In the genomic region with DNA sequence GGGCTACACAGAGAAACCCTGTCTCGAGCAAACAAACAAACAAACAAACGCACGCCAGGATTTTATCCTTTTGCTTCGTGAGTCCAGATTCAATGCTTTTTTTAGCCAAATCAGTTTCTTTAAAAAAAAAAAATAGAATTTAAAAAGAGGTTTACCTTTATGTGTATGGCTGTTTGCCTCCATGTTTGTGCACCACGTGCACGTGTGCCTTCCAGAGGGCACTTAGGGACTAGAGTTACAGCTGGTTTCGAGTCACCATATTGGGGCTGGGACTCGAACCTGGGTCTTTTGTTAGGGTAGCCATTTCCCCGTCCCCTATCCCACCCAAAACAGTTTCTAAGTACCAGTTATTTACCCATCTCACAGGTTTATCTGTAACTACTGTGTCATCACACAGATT, we compare ENCODE assay signal across 8 mouse cellular contexts. TPM values are rescaled to one million over a fixed set of nuclear protein-coding genes. Genes with fewer than 3 reads are reported as not detected.
DNase-seq lines count a peak whose midpoint lies in the region; ATAC-seq and TF ChIP-seq lines count a peak whose summit lies in the region.

No protein-coding gene starts in this region.

- H3K27ac ChIP-seq in lung, embryonic 14.5 days (ENCODE audit: low read depth), result peak overlapping the region; percentile 93
- peak overlapping the region; percentile 97 for H3K27ac ChIP-seq in embryonic facial prominence, embryonic 15.5 days (replicated peaks)
- no peak overlapping the region for H3K27ac ChIP-seq in intestine, embryonic 16.5 days (ENCODE audit: low read length)
- peak overlapping the region; percentile 95 for H3K27ac ChIP-seq in neural tube, embryonic 13.5 days (replicated peaks)

- H3K4me3 ChIP-seq in lung, embryonic 14.5 days (ENCODE audit: low read depth, low read length), result peak overlapping the region; percentile 85
- H3K4me3 ChIP-seq in embryonic facial prominence, embryonic 15.5 days (replicated peaks), result peak overlapping the region; percentile 93
- H3K4me3 ChIP-seq in intestine, embryonic 16.5 days (ENCODE audit: low read length), result peak overlapping the region; percentile 94
- H3K4me3 ChIP-seq in neural tube, embryonic 13.5 days, result peak overlapping the region; percentile 80

- 0 out of 2 replicates have a peak, but pooled peaks have one; percentile 4 for ATAC-seq in lung, embryonic 14.5 days (ENCODE audit: insufficient read depth)
- no peak for ATAC-seq in embryonic facial prominence, embryonic 15.5 days (ENCODE audit: insufficient number of reproducible peaks, low FRiP score, low TSS enrichment, low read depth)
- ATAC-seq in intestine, embryonic 16.5 days, result no peak
- peak; percentile 7; the same call in 1 of the 2 replicates for ATAC-seq in neural tube, embryonic 13.5 days (ENCODE audit: low read depth)

- DNase-seq in lung, embryonic 14.5 days, result no peak
- no peak for DNase-seq in lung, adult 18-20 months
- no peak for DNase-seq in thymus, postnatal 25 days
- no peak for DNase-seq in adrenal gland, adult 18-20 months (ENCODE audit: low spot score in 2 of 2)
- no peak for DNase-seq in adrenal gland, adult 8-10 months

- peaks cover 3% of the 10 kb centered on the region; the same call in 1 of the 2 replicates for H3K4me1 ChIP-seq in lung, embryonic 14.5 days (ENCODE audit: insufficient read depth)
- peaks cover 21% of the 10 kb centered on the region for H3K4me1 ChIP-seq in embryonic facial prominence, embryonic 15.5 days
- peaks cover 13% of the 10 kb centered on the region for H3K4me1 ChIP-seq in intestine, embryonic 16.5 days (ENCODE audit: control insufficient read depth, insufficient read depth, low read length)
- H3K4me1 ChIP-seq in neural tube, embryonic 13.5 days (replicated peaks), result peaks cover 24% of the 10 kb centered on the region

- H3K27me3 ChIP-seq in lung, embryonic 14.5 days (ENCODE audit: insufficient read depth, low read length), result no peaks in the 10 kb centered on the region
- no peaks in the 10 kb centered on the region for H3K27me3 ChIP-seq in embryonic facial prominence, embryonic 15.5 days
- H3K27me3 ChIP-seq in intestine, embryonic 16.5 days (replicated peaks; ENCODE audit: control insufficient read depth, insufficient read depth, low read length), result no peaks in the 10 kb centered on the region
- no peaks in the 10 kb centered on the region for H3K27me3 ChIP-seq in neural tube, embryonic 13.5 days

- no peak for TF ChIP-seq CTCF in lung, embryonic 14.5 days (IDR thresholded peaks at IDR 0.05; ENCODE audit: low read depth)

- H3K9me3 ChIP-seq in lung, embryonic 14.5 days (ENCODE audit: low read depth, low read length), result no peaks in the 10 kb centered on the region
- no peaks in the 10 kb centered on the region for H3K9me3 ChIP-seq in embryonic facial prominence, embryonic 15.5 days (replicated peaks)
- no peaks in the 10 kb centered on the region for H3K9me3 ChIP-seq in intestine, embryonic 16.5 days (ENCODE audit: control insufficient read depth, low read length)
- H3K9me3 ChIP-seq in neural tube, embryonic 13.5 days, result no peaks in the 10 kb centered on the region

- 78% methylated on average over 9 of the region's 9 CpGs for WGBS in lung, embryonic 14.5 days
- 74% methylated on average over 9 of the region's 9 CpGs for WGBS in embryonic facial prominence, embryonic 15.5 days
- 78% methylated on average over 9 of the region's 9 CpGs for WGBS in intestine, embryonic 16.5 days
- 81% methylated on average over 9 of the region's 9 CpGs for WGBS in neural tube, embryonic 13.5 days

- peaks cover 15% of the 10 kb centered on the region for H3K36me3 ChIP-seq in lung, embryonic 14.5 days (ENCODE audit: insufficient read depth)
- peaks cover 13% of the 10 kb centered on the region for H3K36me3 ChIP-seq in embryonic facial prominence, embryonic 15.5 days
- no peaks in the 10 kb centered on the region; the same call in 1 of the 2 replicates for H3K36me3 ChIP-seq in intestine, embryonic 16.5 days (ENCODE audit: control insufficient read depth, insufficient read depth, low read length)
- peaks cover 16% of the 10 kb centered on the region for H3K36me3 ChIP-seq in neural tube, embryonic 13.5 days

- peak overlapping the region; percentile 71 for H3K4me2 ChIP-seq in lung, embryonic 14.5 days
- H3K4me2 ChIP-seq in embryonic facial prominence, embryonic 15.5 days (replicated peaks), result peak overlapping the region; percentile 73
- peak overlapping the region; percentile 65 for H3K4me2 ChIP-seq in intestine, embryonic 16.5 days (ENCODE audit: low read depth, low read length)
- H3K4me2 ChIP-seq in neural tube, embryonic 13.5 days, result peak overlapping the region; percentile 84

- H3K9ac ChIP-seq in lung, embryonic 14.5 days, result peak overlapping the region; percentile 90
- 0 out of 2 replicates have a peak overlapping the region, but pooled peaks have one; percentile 50 for H3K9ac ChIP-seq in embryonic facial prominence, embryonic 15.5 days
- peak overlapping the region; percentile 70 for H3K9ac ChIP-seq in intestine, embryonic 16.5 days (ENCODE audit: low read depth, low read length)
- H3K9ac ChIP-seq in neural tube, embryonic 13.5 days, result peak overlapping the region; percentile 78

RNA-seq across cellular contexts. Expression of gene Mettl16, which starts 0.6 kb away (rescaled TPM):
- polyA plus RNA-seq in lung, embryonic 14.5 days (2014; fragmentation: Nextera tagmentation; extraction: Ambion mirVana), result 39.2 and 39.8 TPM in 2 replicates
- 45.8 and 48.9 TPM in 2 replicates for polyA plus RNA-seq in embryonic facial prominence, embryonic 15.5 days (2015; fragmentation: Nextera tagmentation; extraction: Ambion mirVana)
- 36.2 and 41.4 TPM in 2 replicates for polyA plus RNA-seq in intestine, embryonic 16.5 days (2015; fragmentation: Nextera tagmentation; extraction: Ambion mirVana)
- polyA plus RNA-seq in neural tube, embryonic 13.5 days (2015; fragmentation: Nextera tagmentation; extraction: Ambion mirVana), result 40.2 and 49.8 TPM in 2 replicates
- 10 to 100 TPM; 30.8 to 42.7 TPM for total RNA-seq in adrenal gland, adult 18-20 months (2021)
- 10 to 100 TPM; 31.9 to 36.6 (median 33.9) TPM for total RNA-seq in adrenal gland, adult 8-10 months (2022)

RNA-seq across cellular contexts. Expression of gene Pafah1b1, which starts 45.6 kb away (rescaled TPM):
- polyA plus RNA-seq in lung, embryonic 14.5 days (2014; fragmentation: Nextera tagmentation; extraction: Ambion mirVana), result 67.2 and 73.8 TPM in 2 replicates
- polyA plus RNA-seq in embryonic facial prominence, embryonic 15.5 days (2015; fragmentation: Nextera tagmentation; extraction: Ambion mirVana), result 44.0 and 44.5 TPM in 2 replicates
- 33.5 and 33.8 TPM in 2 replicates for polyA plus RNA-seq in intestine, embryonic 16.5 days (2015; fragmentation: Nextera tagmentation; extraction: Ambion mirVana)
- polyA plus RNA-seq in neural tube, embryonic 13.5 days (2015; fragmentation: Nextera tagmentation; extraction: Ambion mirVana), result 60.9 and 74.4 TPM in 2 replicates
- total RNA-seq in adrenal gland, adult 18-20 months (2021), result 100 to 1,000 TPM; 185 to 188 TPM
- total RNA-seq in adrenal gland, adult 8-10 months (2022), result 100 to 1,000 TPM; 124 to 194 (median 185) TPM

Comparison
In these comparisons a context has a peak if more than half of its experiments do, and no peak if none do; other contexts are left out.
1. ATAC-seq: peak in lung, embryonic 14.5 days (single experiment) and neural tube, embryonic 13.5 days (single experiment); none in embryonic facial prominence, embryonic 15.5 days (single experiment) and intestine, embryonic 16.5 days (single experiment).
2. Peak in every context shown above with its lines, with median percentiles within 50 percentile points of each other: H3K4me2 ChIP-seq, H3K4me3 ChIP-seq and H3K9ac ChIP-seq.